Mouse (Mus musculus) liver, adult 2 months (tissue): Measurements from ENCODE around the gene Csde1. TPM values are rescaled to one million over a fixed set of nuclear protein-coding genes. Genes with fewer than 3 reads are reported as not detected.

Experiments
- DNase-seq: peaks from one replicate; pipeline ENCODE4 v3.0.0-alpha.2; 2011; ENCODE audit warnings: low read depth, low spot score; ENCODE audit errors: extremely low read depth
- H3K27ac ChIP-seq: fragments of 200-500 bp; replicated peaks from 2 replicates; pipeline ENCODE4 v1.5.1; 2012; ENCODE audit warnings: low read depth, mild to moderate bottlenecking, control low read depth, inconsistent platforms, low read length; ENCODE audit not compliant: insufficient read depth
- H3K27me3 ChIP-seq: fragments of 200-500 bp; 2 replicates; pipeline ENCODE4 v1.6.1; 2012; ENCODE audit warnings: mild to moderate bottlenecking, moderate library complexity, low read length, inconsistent platforms; ENCODE audit not compliant: control insufficient read depth, insufficient read depth
- H3K36me3 ChIP-seq: fragments of 200-500 bp; 2 replicates; pipeline ENCODE4 v1.6.1; 2012; ENCODE audit warnings: low read length, inconsistent platforms; ENCODE audit not compliant: control insufficient read depth, insufficient read depth
- H3K4me1 ChIP-seq: fragments of 200-500 bp; 2 replicates; pipeline ENCODE4 v1.6.1; 2011; ENCODE audit warnings: low read length; ENCODE audit not compliant: control insufficient read depth, insufficient read depth
- H3K4me3 ChIP-seq: fragments of 200-500 bp; 2 replicates; pipeline ENCODE4 v1.5.1; 2011; ENCODE audit warnings: low read depth, mild to moderate bottlenecking, control low read depth, low read length, moderate library complexity; ENCODE audit not compliant: insufficient read depth
- H3K79me2 ChIP-seq: fragments of 200-500 bp; 2 replicates; pipeline ENCODE4 v1.6.1; 2012; ENCODE audit warnings: inconsistent platforms, mild to moderate bottlenecking, low read length, moderate library complexity; ENCODE audit not compliant: control insufficient read depth, insufficient read depth
- H3K9ac ChIP-seq: fragments of 200-500 bp; 2 replicates; pipeline ENCODE4 v1.6.1; 2012; ENCODE audit warnings: low read depth, mild to moderate bottlenecking, control low read depth, inconsistent platforms, low read length
- CTCF ChIP-seq: fragments of 200-500 bp; IDR thresholded peaks from 2 replicates; pipeline ENCODE4 v1.5.1; 2011; ENCODE audit warnings: low read depth, low read length, control low read depth
- POLR2A ChIP-seq: fragments of 200-500 bp; IDR thresholded peaks from 2 replicates; pipeline ENCODE4 v1.6.1; 2011; ENCODE audit warnings: low read length, control low read depth; ENCODE audit not compliant: insufficient read depth; ENCODE audit errors: extremely low read depth
- WGBS: fragments of 180-500 bp; shearing (Covaris S2); methylation state at CpG from one replicate; pipeline ENCODE4 v1.1.7; 2018; 5-methylcytosine and 5-hydroxymethylcytosine counted together
- polyA plus RNA-seq: library from polyadenylated mRNA; depleted of rRNA; stranded (reverse); fragments of >200 nt; gene quantifications from 2 replicates; pipeline ENCODE4 v1.2.3, GENCODE M21; 2012
- total RNA-seq: library from RNA; depleted of rRNA; stranded (reverse); fragments of >200 nt; gene quantifications from 2 replicates; pipeline ENCODE4 v1.2.3, GENCODE M21; 2014

The Csde1 gene
- total and polyA plus RNA-seq, 2 experiments: 16.7 to 237 TPM

- no peak overlapping the region for H3K9ac ChIP-seq
- TF ChIP-seq POLR2A: no peak
- no peak for TF ChIP-seq CTCF
- no peaks in the 10 kb centered on the region for H3K79me2 ChIP-seq
- H3K4me3 ChIP-seq: no peak overlapping the region
- no peaks in the 10 kb centered on the region for H3K4me1 ChIP-seq
- WGBS: 96% methylated on average over 17 of the region's 17 CpGs
- H3K27ac ChIP-seq: no peak overlapping the region
- DNase-seq: no peak
- no peaks in the 10 kb centered on the region for H3K36me3 ChIP-seq
- H3K27me3 ChIP-seq: no peaks in the 10 kb centered on the region
These were observed 61.7 kb downstream of the Csde1 start for GRCm38 (mm10) chr3:103081861-103082453.

- Histone ChIP-seq H3K4me3 (no peak overlapping the region), H3K4me1 (no peaks in the 10 kb centered on the region), H3K27me3 (no peaks in the 10 kb centered on the region), H3K27ac (no peak overlapping the region), H3K79me2 (no peaks in the 10 kb centered on the region), H3K9ac (no peak overlapping the region), H3K36me3 (no peaks in the 10 kb centered on the region)
- TF ChIP-seq CTCF: no peak
- no peak for TF ChIP-seq POLR2A
- WGBS: 83% methylated on average over 5 of the region's 5 CpGs
- no peak for DNase-seq
These were observed 62.5 kb downstream of the Csde1 start for GRCm38 (mm10) chr3:103082761-103083160.

DNA sequence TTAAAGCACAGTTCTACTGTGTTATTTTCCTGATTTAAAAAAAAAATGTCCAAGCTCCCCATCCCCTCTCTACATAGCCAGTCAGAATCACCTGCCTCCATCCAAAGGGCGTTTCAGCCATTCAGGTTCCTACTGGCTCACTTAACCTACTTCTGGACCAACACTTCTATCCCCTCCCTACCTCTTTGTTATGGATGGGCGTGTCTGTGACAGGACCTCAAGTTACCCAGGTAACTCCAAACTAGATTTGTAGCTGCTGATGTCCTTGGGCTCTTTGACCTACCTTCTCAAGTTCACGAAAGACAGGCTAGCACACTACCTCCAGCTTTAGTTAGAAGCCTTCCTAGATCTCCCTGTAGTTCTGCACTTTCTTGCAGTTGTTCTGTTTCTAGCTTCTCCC is 65.8 kb downstream of the Csde1 start:
- no peak for DNase-seq
- TF ChIP-seq CTCF (no peak), POLR2A (no peak)
- no peaks in the 10 kb centered on the region for H3K79me2 ChIP-seq
- no peak overlapping the region for H3K4me3 ChIP-seq
- no peak overlapping the region for H3K27ac ChIP-seq
- no peak overlapping the region for H3K9ac ChIP-seq
- H3K36me3 ChIP-seq: no peaks in the 10 kb centered on the region
- H3K27me3 ChIP-seq: no peaks in the 10 kb centered on the region
- H3K4me1 ChIP-seq: no peaks in the 10 kb centered on the region
- 80% methylated on average over 3 of the region's 3 CpGs for WGBS

DNA sequence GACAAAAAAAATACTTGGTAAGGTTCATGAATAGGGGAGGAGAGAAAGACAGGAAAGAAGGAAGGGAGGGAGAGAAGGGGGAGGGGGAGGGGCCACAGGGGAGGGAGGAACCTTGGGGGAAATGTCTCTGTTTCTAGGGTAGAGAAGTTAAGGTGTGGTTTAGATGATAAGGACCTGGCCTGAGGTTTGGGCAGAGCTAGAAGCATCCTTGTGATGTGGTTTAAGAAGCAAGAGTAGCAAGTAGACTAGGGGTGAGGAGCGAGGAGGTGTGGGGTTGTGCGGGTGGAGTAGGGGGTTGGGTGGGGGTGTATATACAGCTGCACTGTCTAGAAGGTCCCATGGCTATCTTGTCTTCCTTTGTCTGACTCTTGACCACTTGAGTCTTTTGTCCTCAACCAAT is 71.5 kb downstream of the Csde1 start:
- Histone ChIP-seq H3K36me3 (no peaks in the 10 kb centered on the region), H3K27ac (no peak overlapping the region), H3K27me3 (no peaks in the 10 kb centered on the region), H3K4me1 (no peaks in the 10 kb centered on the region), H3K9ac (no peak overlapping the region), H3K4me3 (no peak overlapping the region), H3K79me2 (no peaks in the 10 kb centered on the region)
- WGBS: 94% methylated on average over 2 of the region's 2 CpGs
- no peak for TF ChIP-seq CTCF
- no peak for DNase-seq

- Histone ChIP-seq H3K9ac (no peak overlapping the region), H3K36me3 (no peaks in the 10 kb centered on the region), H3K27me3 (no peaks in the 10 kb centered on the region), H3K4me1 (no peaks in the 10 kb centered on the region), H3K79me2 (no peaks in the 10 kb centered on the region), H3K27ac (no peak overlapping the region), H3K4me3 (no peak overlapping the region)
- no peak for DNase-seq
- WGBS: 79% methylated on average over 23 of the region's 23 CpGs
- TF ChIP-seq POLR2A (no peak), CTCF (no peak)
These were observed 78.4 kb downstream of the Csde1 start for GRCm38 (mm10) chr3:103098662-103099061.

- no peaks in the 10 kb centered on the region for H3K27me3 ChIP-seq
- H3K4me3 ChIP-seq: no peak overlapping the region
- H3K27ac ChIP-seq: no peak overlapping the region
- H3K4me1 ChIP-seq: no peaks in the 10 kb centered on the region
- H3K9ac ChIP-seq: no peak overlapping the region
- 84% methylated on average over 6 of the region's 6 CpGs for WGBS
- TF ChIP-seq CTCF (peak; percentile 33; the same call in 1 of the 2 replicates), POLR2A (no peak)
- no peaks in the 10 kb centered on the region for H3K79me2 ChIP-seq
- H3K36me3 ChIP-seq: no peaks in the 10 kb centered on the region
- DNase-seq: peak; percentile 24
These were observed 79.4 kb downstream of the Csde1 start for GRCm38 (mm10) chr3:103099667-103100066.
